8 mouse cellular contexts compared by ENCODE assay signal in genomic region chr11:60211152-60211551, GRCm38 (mm10). TPM values are rescaled to one million over a fixed set of nuclear protein-coding genes. Genes with fewer than 3 reads are reported as not detected.
DNase-seq lines count a peak whose midpoint lies in the region; ATAC-seq and TF ChIP-seq lines count a peak whose summit lies in the region.

No protein-coding gene starts in this region.

- no peaks in the 10 kb centered on the region for H3K27me3 ChIP-seq in forebrain, embryonic 10.5 days (ENCODE audit: poor library complexity, severe bottlenecking)
- H3K27me3 ChIP-seq in forebrain, embryonic 16.5 days (replicated peaks; ENCODE audit: control insufficient read depth, insufficient read depth, low read length) = no peaks in the 10 kb centered on the region
- H3K27me3 ChIP-seq in testis, adult 2 months (ENCODE audit: control insufficient read depth, insufficient read depth, low read length) = no peaks in the 10 kb centered on the region
- H3K27me3 ChIP-seq in liver, embryonic 12.5 days (replicated peaks) = no peaks in the 10 kb centered on the region
- H3K27me3 ChIP-seq in stomach, postnatal 0 days (ENCODE audit: control insufficient read depth, insufficient read depth, low read length) = no peaks in the 10 kb centered on the region

- 68% methylated on average over 3 of the region's 3 CpGs for WGBS in forebrain, embryonic 10.5 days
- 61% methylated on average over 3 of the region's 3 CpGs for WGBS in forebrain, embryonic 16.5 days
- 46% methylated on average over 3 of the region's 3 CpGs for WGBS in liver, embryonic 12.5 days (ENCODE audit: insufficient replicate concordance)
- 66% methylated on average over 3 of the region's 3 CpGs for WGBS in stomach, postnatal 0 days

- H3K4me2 ChIP-seq in forebrain, embryonic 16.5 days (ENCODE audit: low read length) = no peak overlapping the region
- H3K4me2 ChIP-seq in liver, embryonic 12.5 days = peak overlapping the region; percentile 96
- H3K4me2 ChIP-seq in stomach, postnatal 0 days (replicated peaks; ENCODE audit: low read depth) = peak overlapping the region; percentile 81; the same call in 1 of the 2 replicates

- no peaks in the 10 kb centered on the region for H3K9me3 ChIP-seq in forebrain, embryonic 10.5 days
- no peaks in the 10 kb centered on the region for H3K9me3 ChIP-seq in forebrain, embryonic 16.5 days (ENCODE audit: control insufficient read depth, low read length)
- H3K9me3 ChIP-seq in liver, embryonic 12.5 days (replicated peaks) = no peaks in the 10 kb centered on the region
- no peaks in the 10 kb centered on the region for H3K9me3 ChIP-seq in stomach, postnatal 0 days (ENCODE audit: control insufficient read depth, low read length)

- H3K4me1 ChIP-seq in forebrain, embryonic 10.5 days = peaks cover 87% of the 10 kb centered on the region
- H3K4me1 ChIP-seq in forebrain, embryonic 16.5 days (replicated peaks; ENCODE audit: control insufficient read depth, insufficient read depth, low read length) = peaks cover 50% of the 10 kb centered on the region
- peaks cover 23% of the 10 kb centered on the region for H3K4me1 ChIP-seq in testis, adult 2 months (ENCODE audit: control insufficient read depth, insufficient read depth, low read length)
- peaks cover 94% of the 10 kb centered on the region for H3K4me1 ChIP-seq in liver, embryonic 12.5 days
- H3K4me1 ChIP-seq in stomach, postnatal 0 days (replicated peaks; ENCODE audit: control insufficient read depth, insufficient read depth) = peaks cover 22% of the 10 kb centered on the region

- H3K27ac ChIP-seq in forebrain, embryonic 10.5 days = peak overlapping the region; percentile 89
- no peak overlapping the region for H3K27ac ChIP-seq in forebrain, embryonic 16.5 days (ENCODE audit: low read length)
- H3K27ac ChIP-seq in testis, adult 2 months (ENCODE audit: control insufficient read depth, insufficient read depth, low read depth, low read length) = peak overlapping the region; percentile 73; the same call in 1 of the 2 replicates
- peak overlapping the region; percentile 89 for H3K27ac ChIP-seq in liver, embryonic 12.5 days
- 0 out of 2 replicates have a peak overlapping the region, but pooled peaks have one; percentile 18 for H3K27ac ChIP-seq in stomach, postnatal 0 days (replicated peaks)

- TF ChIP-seq CTCF in testis, adult 2 months (IDR thresholded peaks at IDR 0.05; ENCODE audit: control insufficient read depth, insufficient read depth, insufficient replicate concordance, low read depth, low read length) = no peak
- no peak for TF ChIP-seq CTCF in stomach, postnatal 0 days (IDR thresholded peaks at IDR 0.05; ENCODE audit: low read depth)

- no peak for ATAC-seq in forebrain, embryonic 16.5 days
- ATAC-seq in liver, embryonic 12.5 days = no peak
- ATAC-seq in stomach, postnatal 0 days (ENCODE audit: low FRiP score, low TSS enrichment) = no peak

- 0 out of 2 replicates have a peak, but pooled peaks have one; percentile 3 for TF ChIP-seq POLR2A in testis, adult 2 months (IDR thresholded peaks at IDR 0.05; ENCODE audit: control insufficient read depth, low read depth, low read length)

- peaks cover 29% of the 10 kb centered on the region for H3K36me3 ChIP-seq in forebrain, embryonic 10.5 days (replicated peaks)
- no peaks in the 10 kb centered on the region for H3K36me3 ChIP-seq in forebrain, embryonic 16.5 days (ENCODE audit: control insufficient read depth, insufficient read depth)
- no peaks in the 10 kb centered on the region for H3K36me3 ChIP-seq in testis, adult 2 months (ENCODE audit: control insufficient read depth, insufficient read depth, low read length)
- peaks cover 53% of the 10 kb centered on the region for H3K36me3 ChIP-seq in liver, embryonic 12.5 days
- peaks cover 7% of the 10 kb centered on the region; the same call in 1 of the 2 replicates for H3K36me3 ChIP-seq in stomach, postnatal 0 days (ENCODE audit: control insufficient read depth, insufficient read depth, low read length)

- no peak overlapping the region for H3K9ac ChIP-seq in forebrain, embryonic 16.5 days (replicated peaks; ENCODE audit: low read depth, low read length)
- peak overlapping the region; percentile 79 for H3K9ac ChIP-seq in liver, embryonic 12.5 days
- no peak overlapping the region for H3K9ac ChIP-seq in stomach, postnatal 0 days (ENCODE audit: low read length)

- no peak for TF ChIP-seq EP300 in stomach, postnatal 0 days (optimal IDR thresholded peaks at IDR 0.05)

- DNase-seq in forebrain, embryonic 10.5 days (ENCODE audit: extremely low spot score, low spot score) = no peak
- no peak for DNase-seq in testis, postnatal 10 days (ENCODE audit: low spot score)
- DNase-seq in stomach, postnatal 0 days (ENCODE audit: low spot score) = no peak
- no peak for DNase-seq in gastrocnemius, adult 8-10 months (ENCODE audit: low spot score in 2 of 2)
- DNase-seq in embryo, embryonic 10.5 days (ENCODE audit: low spot score) = no peak

- H3K4me3 ChIP-seq in forebrain, embryonic 10.5 days = peak overlapping the region; percentile 58
- H3K4me3 ChIP-seq in forebrain, embryonic 16.5 days (replicated peaks; ENCODE audit: low read length) = no peak overlapping the region
- H3K4me3 ChIP-seq in testis, adult 2 months (ENCODE audit: control insufficient read depth, low read depth, low read length) = peak overlapping the region; percentile 88
- peak overlapping the region; percentile 66 for H3K4me3 ChIP-seq in liver, embryonic 12.5 days
- H3K4me3 ChIP-seq in stomach, postnatal 0 days (ENCODE audit: low read depth, low read length) = no peak overlapping the region

RNA-seq across cellular contexts. Expression of gene Srebf1, which starts 11.2 kb away (rescaled TPM):
- 59.3 and 66.1 TPM in 2 replicates for polyA plus RNA-seq in forebrain, embryonic 10.5 days (2016; fragmentation: Nextera tagmentation; extraction: Ambion mirVana)
- polyA plus RNA-seq in forebrain, embryonic 16.5 days (2015; fragmentation: Nextera tagmentation; extraction: Ambion mirVana) = 41.1 and 46.9 TPM in 2 replicates
- polyA plus RNA-seq in testis, adult 2 months (2012; rRNA removed) = 13.2 and 18.5 TPM in 2 replicates
- polyA plus RNA-seq in liver, embryonic 12.5 days (2016; fragmentation: Nextera tagmentation; extraction: Ambion mirVana) = 45.7 and 50.9 TPM in 2 replicates
- polyA plus RNA-seq in stomach, postnatal 0 days (2015; fragmentation: Nextera tagmentation; extraction: Ambion mirVana) = 44.7 and 47.9 TPM in 2 replicates
- total RNA-seq in gastrocnemius, adult 8-10 months (2022) = 10 to 100 TPM; 35.4 to 57.5 (median 43.5) TPM

Comparison
In these comparisons a context has a peak if more than half of its experiments do, and no peak if none do; other contexts are left out.
1. H3K4me3 ChIP-seq: peak in forebrain, embryonic 10.5 days (single experiment), testis, adult 2 months (single experiment) and liver, embryonic 12.5 days (single experiment); none in forebrain, embryonic 16.5 days (single experiment) and stomach, postnatal 0 days (single experiment).